Mouse (Mus musculus): Measurements from ENCODE around the gene Lat. TPM values are rescaled to one million over a fixed set of nuclear protein-coding genes. Genes with fewer than 3 reads are reported as not detected.

Gene Lat
- polyA plus RNA-seq, 1 experiment from 2014 or later, result 0.93 TPM

GRCm38 (mm10) chr7:126388185-126388584 is 18.8 kb upstream of the Lat start:
- 0 out of 2 replicates have a peak, but pooled peaks cover 20% of the 10 kb centered on the region for H3K36me3 ChIP-seq (ENCODE audit: insufficient read depth, low read length)
- no peak overlapping the region for H3K4me2 ChIP-seq (ENCODE audit: low read length)
- H3K4me3 ChIP-seq (replicated peaks; ENCODE audit: low read depth, low read length), result no peak overlapping the region
- 95% methylated on average over 1 of the region's 1 CpGs for WGBS
- no peak for ATAC-seq (replicated peaks; ENCODE audit: low FRiP score, low read depth)
- H3K4me1 ChIP-seq (replicated peaks; ENCODE audit: insufficient read depth, low read length), result no peaks in the 10 kb centered on the region
- no peaks in the 10 kb centered on the region for H3K27me3 ChIP-seq (ENCODE audit: insufficient read depth, low read length)
- H3K27ac ChIP-seq, result no peak overlapping the region
- no peak for TF ChIP-seq CTCF (IDR thresholded peaks at IDR 0.05; ENCODE audit: low read depth)
- no peak overlapping the region for H3K9ac ChIP-seq (ENCODE audit: low read depth, low read length)
- H3K9me3 ChIP-seq (replicated peaks; ENCODE audit: low read length), result no peaks in the 10 kb centered on the region
- DNase-seq (ENCODE audit: low spot score), result no peak

DNA sequence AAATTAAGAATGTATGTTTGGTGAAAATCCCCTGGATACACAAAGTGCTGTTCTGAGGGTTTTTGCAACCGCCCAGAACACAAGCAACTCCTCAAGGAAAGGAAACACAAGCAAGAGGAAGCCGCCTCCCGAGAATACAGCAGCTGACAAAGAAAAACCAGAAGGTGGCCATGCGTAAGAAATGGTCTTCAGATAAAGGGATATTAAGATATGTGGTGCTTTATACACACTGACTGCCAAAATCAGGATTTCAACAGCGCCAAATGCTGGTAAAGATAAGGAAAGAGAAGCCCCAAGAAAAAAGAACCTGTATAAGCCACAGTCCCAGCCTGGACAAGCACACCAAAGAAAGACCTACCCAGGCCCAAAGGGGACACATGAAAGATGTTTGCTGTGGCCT is 14.2 kb upstream of the Lat start:
- TF ChIP-seq CTCF (IDR thresholded peaks at IDR 0.05; ENCODE audit: low read depth), result no peak
- 0 out of 2 replicates have a peak, but pooled peaks cover 17% of the 10 kb centered on the region for H3K36me3 ChIP-seq (ENCODE audit: insufficient read depth, low read length)
- H3K9ac ChIP-seq (ENCODE audit: low read depth, low read length), result no peak overlapping the region
- ATAC-seq (replicated peaks; ENCODE audit: low FRiP score, low read depth) (no peak), DNase-seq (ENCODE audit: low spot score) (no peak)
- 89% methylated on average over 5 of the region's 5 CpGs for WGBS
- H3K27ac ChIP-seq, result no peak overlapping the region
- no peaks in the 10 kb centered on the region for H3K27me3 ChIP-seq (ENCODE audit: insufficient read depth, low read length)
- no peaks in the 10 kb centered on the region for H3K9me3 ChIP-seq (replicated peaks; ENCODE audit: low read length)
- H3K4me2 ChIP-seq (ENCODE audit: low read length), result no peak overlapping the region
- no peaks in the 10 kb centered on the region for H3K4me1 ChIP-seq (replicated peaks; ENCODE audit: insufficient read depth, low read length)
- H3K4me3 ChIP-seq (replicated peaks; ENCODE audit: low read depth, low read length), result no peak overlapping the region

- Histone ChIP-seq H3K36me3 (ENCODE audit: insufficient read depth, low read length) (0 out of 2 replicates have a peak, but pooled peaks cover 5% of the 10 kb centered on the region), H3K27me3 (ENCODE audit: insufficient read depth, low read length) (no peaks in the 10 kb centered on the region), H3K4me1 (replicated peaks; ENCODE audit: insufficient read depth, low read length) (peaks cover 8% of the 10 kb centered on the region; the same call in 1 of the 2 replicates), H3K9ac (ENCODE audit: low read depth, low read length) (peak within 1 kb of the TSS; percentile 93), H3K4me2 (ENCODE audit: low read length) (peak within 1 kb of the TSS; percentile 98), H3K4me3 (replicated peaks; ENCODE audit: low read depth, low read length) (peak within 1 kb of the TSS; percentile 88), H3K27ac (peak within 1 kb of the TSS; percentile 77), H3K9me3 (replicated peaks; ENCODE audit: low read length) (no peaks in the 10 kb centered on the region)
- under 1% methylated on average over 33 of the region's 33 CpGs for WGBS
- peak; percentile 86 for TF ChIP-seq CTCF (IDR thresholded peaks at IDR 0.05; ENCODE audit: low read depth)
- ATAC-seq (replicated peaks; ENCODE audit: low FRiP score, low read depth), result peak; percentile 98
- DNase-seq (ENCODE audit: low spot score), result peak; percentile 99
Measured at GRCm38 (mm10) chr7:126377278-126378158, 8.1 kb upstream of the Lat start, which contains the start of gene Spns1. TSS of gene Spns1 (minus strand) at chr7:126377450.

- H3K9me3 ChIP-seq (replicated peaks; ENCODE audit: low read length), result no peaks in the 10 kb centered on the region
- ATAC-seq (replicated peaks; ENCODE audit: low FRiP score, low read depth), result peak; percentile 34
- peak overlapping the region; percentile 98 for H3K4me2 ChIP-seq (ENCODE audit: low read length)
- no peak for DNase-seq (ENCODE audit: low spot score)
- peak overlapping the region; percentile 93 for H3K9ac ChIP-seq (ENCODE audit: low read depth, low read length)
- H3K27me3 ChIP-seq (ENCODE audit: insufficient read depth, low read length), result no peaks in the 10 kb centered on the region
- H3K4me3 ChIP-seq (replicated peaks; ENCODE audit: low read depth, low read length), result peak overlapping the region; percentile 88
- WGBS, result 1% methylated on average over 27 of the region's 27 CpGs
- peak overlapping the region; percentile 77 for H3K27ac ChIP-seq
- peaks cover 8% of the 10 kb centered on the region; the same call in 1 of the 2 replicates for H3K4me1 ChIP-seq (replicated peaks; ENCODE audit: insufficient read depth, low read length)
- H3K36me3 ChIP-seq (ENCODE audit: insufficient read depth, low read length), result 0 out of 2 replicates have a peak, but pooled peaks cover 11% of the 10 kb centered on the region
- TF ChIP-seq CTCF (IDR thresholded peaks at IDR 0.05; ENCODE audit: low read depth), result no peak
Measured at GRCm38 (mm10) chr7:126376903-126377277, 7.5 kb upstream of the Lat start.

DNA sequence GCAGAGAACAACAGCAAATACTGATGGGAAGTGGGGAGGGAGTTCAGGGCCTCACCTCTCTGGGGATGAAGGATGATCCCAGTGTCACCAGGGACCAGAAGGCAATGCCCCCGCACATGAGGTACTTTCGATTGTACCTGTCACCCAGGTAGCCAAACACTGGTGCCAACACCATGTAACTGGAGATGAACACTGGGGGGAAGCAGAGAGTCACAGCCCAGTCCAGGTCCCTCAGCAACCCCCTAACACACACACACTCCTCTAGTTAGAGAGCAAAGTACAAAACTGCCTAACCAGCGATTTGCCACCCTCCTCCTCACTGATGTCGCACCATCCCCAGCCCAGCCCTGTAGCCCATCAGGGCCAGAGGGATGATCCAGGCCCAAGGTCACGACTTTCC is 5.6 kb upstream of the Lat start:
- Histone ChIP-seq H3K4me2 (ENCODE audit: low read length) (no peak overlapping the region), H3K4me1 (replicated peaks; ENCODE audit: insufficient read depth, low read length) (peaks cover 8% of the 10 kb centered on the region; the same call in 1 of the 2 replicates), H3K27me3 (ENCODE audit: insufficient read depth, low read length) (no peaks in the 10 kb centered on the region), H3K27ac (no peak overlapping the region), H3K9ac (ENCODE audit: low read depth, low read length) (no peak overlapping the region), H3K4me3 (replicated peaks; ENCODE audit: low read depth, low read length) (no peak overlapping the region), H3K36me3 (ENCODE audit: insufficient read depth, low read length) (peaks cover 22% of the 10 kb centered on the region; the same call in 1 of the 2 replicates), H3K9me3 (replicated peaks; ENCODE audit: low read length) (no peaks in the 10 kb centered on the region)
- 83% methylated on average over 5 of the region's 5 CpGs for WGBS
- TF ChIP-seq CTCF (IDR thresholded peaks at IDR 0.05; ENCODE audit: low read depth), result peak; percentile 37; the same call in 1 of the 2 replicates
- no peak for ATAC-seq (replicated peaks; ENCODE audit: low FRiP score, low read depth)
- DNase-seq (ENCODE audit: low spot score), result no peak

GRCm38 (mm10) chr7:126374526-126374925 is 5.2 kb upstream of the Lat start:
- WGBS, result 72% methylated on average over 6 of the region's 6 CpGs
- DNase-seq (ENCODE audit: low spot score) (no peak), ATAC-seq (replicated peaks; ENCODE audit: low FRiP score, low read depth) (no peak)
- H3K4me1 ChIP-seq (replicated peaks; ENCODE audit: insufficient read depth, low read length), result peaks cover 8% of the 10 kb centered on the region; the same call in 1 of the 2 replicates
- H3K4me3 ChIP-seq (replicated peaks; ENCODE audit: low read depth, low read length), result no peak overlapping the region
- H3K27ac ChIP-seq, result no peak overlapping the region
- H3K36me3 ChIP-seq (ENCODE audit: insufficient read depth, low read length), result peaks cover 27% of the 10 kb centered on the region; the same call in 1 of the 2 replicates
- H3K27me3 ChIP-seq (ENCODE audit: insufficient read depth, low read length), result no peaks in the 10 kb centered on the region
- H3K4me2 ChIP-seq (ENCODE audit: low read length), result no peak overlapping the region
- no peak for TF ChIP-seq CTCF (IDR thresholded peaks at IDR 0.05; ENCODE audit: low read depth)
- H3K9me3 ChIP-seq (replicated peaks; ENCODE audit: low read length), result no peaks in the 10 kb centered on the region
- no peak overlapping the region for H3K9ac ChIP-seq (ENCODE audit: low read depth, low read length)

Data from kidney, postnatal 0 days (tissue).